Mouse (Mus musculus): ENCODE measurements around the gene Cisd3.
"Not testable (repeated sequence)": the region's sequence is repeated elsewhere in the genome, so short reads cannot be mapped to it uniquely, and the experiment has no call there.

DNA sequence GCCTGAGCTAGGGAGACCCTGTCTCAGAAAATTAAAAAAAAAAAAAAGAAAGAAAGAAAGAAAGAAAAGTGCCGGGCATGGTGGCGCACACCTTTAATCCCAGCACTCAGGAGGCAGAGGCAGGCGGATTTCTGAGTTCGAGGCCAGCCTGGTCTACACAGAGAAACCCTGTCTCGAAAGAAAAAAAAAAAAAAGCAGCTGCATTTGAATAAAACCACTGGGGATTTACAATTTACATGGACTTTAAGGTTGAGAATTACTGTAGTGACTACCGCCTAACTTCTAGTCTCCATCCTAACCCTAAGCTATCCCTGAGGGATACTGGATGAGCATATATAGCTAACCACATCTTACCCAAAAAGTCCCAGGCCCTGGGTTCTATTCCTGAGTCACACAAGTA is 27.7 kb upstream of the Cisd3 start:
- TF ChIP-seq TCF3 (IDR thresholded peaks at IDR 0.05; ENCODE audit: insufficient read length, low read depth); MYOD1 (IDR thresholded peaks at IDR 0.05; ENCODE audit: control insufficient read depth in 1 of 3, insufficient read length in 2 of 3, low read depth in 2 of 3); POLR2AphosphoS2 (IDR thresholded peaks at IDR 0.05; ENCODE audit: insufficient read length, low read depth): not testable (repeated sequence)
